Mouse (Mus musculus) testis, adult 2 months (tissue): ENCODE measurements at regions not wholly inside any gene's neighbourhood (a gene's known extent, or its start where the extent isn't known, plus 50 kb on each side); places are given as distances from the start of the nearest gene placed in this dataset.

Experiments
- CTCF ChIP-seq: fragments of 200-500 bp; IDR thresholded peaks from 2 replicates; pipeline ENCODE4 v1.5.1; 2012; ENCODE audit warnings: low read depth, mild to moderate bottlenecking, inconsistent platforms, low read length, moderate library complexity; ENCODE audit not compliant: control insufficient read depth, insufficient read depth, insufficient replicate concordance
- POLR2A ChIP-seq: fragments of 200-500 bp; IDR thresholded peaks from 2 replicates; pipeline ENCODE4 v1.6.1; 2012; ENCODE audit warnings: low read depth, mild to moderate bottlenecking, inconsistent platforms, low read length, moderate library complexity; ENCODE audit not compliant: control insufficient read depth

DNA sequence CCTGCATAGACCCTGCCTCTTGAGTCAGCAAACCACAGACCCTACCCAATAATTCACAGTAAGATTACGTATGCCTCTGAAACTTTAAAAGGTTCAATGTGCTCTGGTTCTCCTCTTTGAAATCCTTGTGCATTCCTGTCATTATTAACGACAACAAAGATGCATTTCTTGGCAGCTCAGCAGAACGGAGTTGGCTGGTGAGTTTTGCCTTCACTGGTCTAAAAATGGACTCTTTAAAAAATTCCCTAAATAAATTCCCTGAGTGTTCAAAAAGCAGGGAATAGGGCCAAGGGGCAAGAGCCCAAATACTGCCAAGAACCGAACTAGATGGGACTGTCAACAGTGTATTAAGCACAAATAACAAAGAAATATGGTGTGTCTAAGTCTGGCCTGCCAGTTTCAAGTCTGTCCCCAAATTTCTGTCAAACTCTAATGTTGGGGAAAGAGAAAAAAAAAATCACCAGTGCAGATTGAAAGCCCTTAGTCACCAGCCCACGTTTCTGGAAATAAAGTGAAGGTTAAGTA is 163.2 kb upstream of the Gm17728 start:
- TF ChIP-seq POLR2A (no peak), CTCF (no peak)
